ENCODE assay signal across 8 mouse cellular contexts in genomic region chr5:92398153-92398552, GRCm38 (mm10). TPM values are rescaled to one million over a fixed set of nuclear protein-coding genes. Genes with fewer than 3 reads are reported as not detected.
DNase-seq lines count a peak whose midpoint lies in the region; ATAC-seq and TF ChIP-seq lines count a peak whose summit lies in the region.

No protein-coding gene starts in this region.

- H3K4me1 ChIP-seq in forebrain, embryonic 15.5 days: no peaks in the 10 kb centered on the region
- no peaks in the 10 kb centered on the region for H3K4me1 ChIP-seq in lung, postnatal 0 days (ENCODE audit: insufficient read depth, low read depth, low read length)

- no peak overlapping the region for H3K9ac ChIP-seq in forebrain, embryonic 15.5 days (replicated peaks)
- no peak overlapping the region for H3K9ac ChIP-seq in lung, postnatal 0 days (replicated peaks; ENCODE audit: low read depth)

- ATAC-seq in forebrain, embryonic 15.5 days (replicated peaks): peak; percentile 86
- ATAC-seq in lung, postnatal 0 days: peak; percentile 86

- TF ChIP-seq CTCF in layer of hippocampus, adult 2 months (conservative IDR thresholded peaks at IDR 0.05): peak; percentile 88
- peak; percentile 91 for TF ChIP-seq CTCF in lung, postnatal 0 days (IDR thresholded peaks at IDR 0.05)

- no peaks in the 10 kb centered on the region for H3K9me3 ChIP-seq in forebrain, embryonic 15.5 days
- no peaks in the 10 kb centered on the region for H3K9me3 ChIP-seq in lung, postnatal 0 days (ENCODE audit: low read length)

- no peak for TF ChIP-seq EP300 in lung, postnatal 0 days (IDR thresholded peaks at IDR 0.05)

- H3K27me3 ChIP-seq in forebrain, embryonic 15.5 days: peaks cover 7% of the 10 kb centered on the region; the same call in 1 of the 2 replicates
- H3K27me3 ChIP-seq in lung, postnatal 0 days (replicated peaks; ENCODE audit: insufficient read depth, low read length): no peaks in the 10 kb centered on the region

- H3K4me3 ChIP-seq in forebrain, embryonic 15.5 days: no peak overlapping the region
- H3K4me3 ChIP-seq in layer of hippocampus, adult 2 months: no peak overlapping the region
- H3K4me3 ChIP-seq in lung, postnatal 0 days (ENCODE audit: low read depth, low read length): no peak overlapping the region

- H3K4me2 ChIP-seq in forebrain, embryonic 15.5 days (replicated peaks): no peak overlapping the region
- H3K4me2 ChIP-seq in lung, postnatal 0 days (replicated peaks; ENCODE audit: low read depth, low read length): no peak overlapping the region

- H3K36me3 ChIP-seq in forebrain, embryonic 15.5 days: no peaks in the 10 kb centered on the region
- H3K36me3 ChIP-seq in lung, postnatal 0 days (ENCODE audit: insufficient read depth, low read length): no peaks in the 10 kb centered on the region

- WGBS in forebrain, embryonic 15.5 days: 21% methylated on average over 5 of the region's 5 CpGs
- 25% methylated on average over 5 of the region's 5 CpGs for WGBS in lung, postnatal 0 days

- peak; percentile 90 for DNase-seq in MN1 (ENCODE audit: low spot score)
- peak; percentile 31 for DNase-seq in cerebellum, adult 11-12 months
- peak; percentile 91 for DNase-seq in heart, postnatal 4 days
- peak; percentile 42 to 70 for DNase-seq in layer of hippocampus, adult 2 months (ENCODE audit: low spot score in 2 of 2)
- DNase-seq in lung, postnatal 0 days (ENCODE audit: low spot score): peak; percentile 89
- DNase-seq in retina, embryonic 14.5 days (ENCODE audit: low spot score): peak; percentile 91
- peak; percentile 52 to 69 for DNase-seq in thymus, postnatal 36 days

- H3K27ac ChIP-seq in forebrain, embryonic 15.5 days (replicated peaks): no peak overlapping the region
- no peak overlapping the region for H3K27ac ChIP-seq in layer of hippocampus, adult 2 months
- H3K27ac ChIP-seq in lung, postnatal 0 days (ENCODE audit: low read length): no peak overlapping the region

RNA-seq across cellular contexts. Expression of gene Nup54, which starts 36.9 kb away (rescaled TPM):
- polyA plus RNA-seq in forebrain, embryonic 15.5 days (2015; fragmentation: Nextera tagmentation; extraction: Ambion mirVana): 55.7 and 60.0 TPM in 2 replicates
- 10 to 100 TPM; 29.0 to 29.2 TPM for total RNA-seq in heart, postnatal 4 days (2021)
- 10 to 100 TPM; 32.1 to 32.2 TPM for total RNA-seq in layer of hippocampus, adult 2 months (2021)
- 19.7 and 20.3 TPM in 2 replicates for polyA plus RNA-seq in lung, postnatal 0 days (2015; fragmentation: Nextera tagmentation; extraction: Ambion mirVana)

RNA-seq across cellular contexts. Expression of gene Cxcl10, which starts 49.5 kb away (rescaled TPM):
- 0.20 TPM in 1 of 2 replicates, not detected in the other for polyA plus RNA-seq in forebrain, embryonic 15.5 days (2015; fragmentation: Nextera tagmentation; extraction: Ambion mirVana)
- under 1 TPM in 1 of 2 experiments, not detected in 1; 0.47 TPM for total RNA-seq in heart, postnatal 4 days (2021)
- not detected for total RNA-seq in layer of hippocampus, adult 2 months (2021)
- polyA plus RNA-seq in lung, postnatal 0 days (2015; fragmentation: Nextera tagmentation; extraction: Ambion mirVana): 0.49 and 3.1 TPM in 2 replicates

Comparison
In these comparisons a context has a peak if more than half of its experiments do, and no peak if none do; other contexts are left out.
1. DNase-seq: peak in every context shown above with its lines; median percentile 91 in heart, postnatal 4 days; 91 in retina, embryonic 14.5 days; 90 in MN1; 89 in lung, postnatal 0 days; 60 in thymus, postnatal 36 days; 56 in layer of hippocampus, adult 2 months; 31 in cerebellum, adult 11-12 months.